Mouse (Mus musculus): ENCODE results near the gene Hist1h2bn. TPM values are rescaled to one million over a fixed set of nuclear protein-coding genes. Genes with fewer than 3 reads are reported as not detected.
A peak's percentile ranks its signal among the peaks of the same experiment; 100 is the strongest.

The Hist1h2bn gene
- polyA plus RNA-seq, 1 experiment, result 3.8 TPM

DNA sequence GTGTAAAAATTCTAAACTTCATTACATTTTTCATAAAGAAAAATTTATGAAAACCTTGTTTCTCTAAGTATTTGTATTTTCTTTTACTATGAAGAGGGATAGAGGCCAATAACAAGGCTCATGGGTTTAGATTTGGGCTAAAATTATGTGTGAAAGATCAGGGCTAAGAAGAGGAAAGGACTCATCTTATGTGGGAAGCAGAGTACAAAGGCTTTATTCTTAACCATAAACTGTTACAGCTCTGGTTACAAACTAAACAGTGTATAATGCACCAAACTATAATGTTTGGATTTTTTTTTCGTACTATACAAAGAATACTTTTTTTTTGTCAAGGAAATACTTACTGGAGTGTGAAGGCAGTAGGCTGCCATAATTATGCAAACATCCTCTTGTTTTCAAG, 1.8 kb downstream of the Hist1h2bn start:
- Histone ChIP-seq H3K79me3 (ENCODE audit: low read depth) (no peaks in the 10 kb centered on the region), H3ac (ENCODE audit: control insufficient read depth, insufficient read length, low read depth) (no peak overlapping the region), H3K79me2 (ENCODE audit: control insufficient read depth, insufficient read depth) (no peaks in the 10 kb centered on the region), H3K4me3 (ENCODE audit: insufficient read depth, poor library complexity, severe bottlenecking) (no peak overlapping the region), H3K27me3 (ENCODE audit: control insufficient read depth, insufficient read depth, insufficient read length) (no peaks in the 10 kb centered on the region), H3K36me3 (ENCODE audit: control insufficient read depth, insufficient read depth) (no peaks in the 10 kb centered on the region)
- no peak for TF ChIP-seq MYOD1 (IDR thresholded peaks at IDR 0.05; ENCODE audit: control insufficient read depth, insufficient read length, low read depth)
- no peak for TF ChIP-seq MAX (IDR thresholded peaks at IDR 0.05)
- TF ChIP-seq FOSL1 (IDR thresholded peaks at IDR 0.05; ENCODE audit: insufficient read depth, low read length, poor library complexity, severe bottlenecking), result no peak
- no peak for TF ChIP-seq CEBPB (IDR thresholded peaks at IDR 0.05; ENCODE audit: low read depth)
- TF ChIP-seq CTCF (IDR thresholded peaks at IDR 0.05; ENCODE audit: control insufficient read depth, insufficient read depth, insufficient read length), result no peak
- TF ChIP-seq MYOG (IDR thresholded peaks at IDR 0.05; ENCODE audit: control insufficient read depth, extremely low read depth, insufficient read length), result no peak
- no peak for TF ChIP-seq USF1 (IDR thresholded peaks at IDR 0.05; ENCODE audit: low read depth)

DNA sequence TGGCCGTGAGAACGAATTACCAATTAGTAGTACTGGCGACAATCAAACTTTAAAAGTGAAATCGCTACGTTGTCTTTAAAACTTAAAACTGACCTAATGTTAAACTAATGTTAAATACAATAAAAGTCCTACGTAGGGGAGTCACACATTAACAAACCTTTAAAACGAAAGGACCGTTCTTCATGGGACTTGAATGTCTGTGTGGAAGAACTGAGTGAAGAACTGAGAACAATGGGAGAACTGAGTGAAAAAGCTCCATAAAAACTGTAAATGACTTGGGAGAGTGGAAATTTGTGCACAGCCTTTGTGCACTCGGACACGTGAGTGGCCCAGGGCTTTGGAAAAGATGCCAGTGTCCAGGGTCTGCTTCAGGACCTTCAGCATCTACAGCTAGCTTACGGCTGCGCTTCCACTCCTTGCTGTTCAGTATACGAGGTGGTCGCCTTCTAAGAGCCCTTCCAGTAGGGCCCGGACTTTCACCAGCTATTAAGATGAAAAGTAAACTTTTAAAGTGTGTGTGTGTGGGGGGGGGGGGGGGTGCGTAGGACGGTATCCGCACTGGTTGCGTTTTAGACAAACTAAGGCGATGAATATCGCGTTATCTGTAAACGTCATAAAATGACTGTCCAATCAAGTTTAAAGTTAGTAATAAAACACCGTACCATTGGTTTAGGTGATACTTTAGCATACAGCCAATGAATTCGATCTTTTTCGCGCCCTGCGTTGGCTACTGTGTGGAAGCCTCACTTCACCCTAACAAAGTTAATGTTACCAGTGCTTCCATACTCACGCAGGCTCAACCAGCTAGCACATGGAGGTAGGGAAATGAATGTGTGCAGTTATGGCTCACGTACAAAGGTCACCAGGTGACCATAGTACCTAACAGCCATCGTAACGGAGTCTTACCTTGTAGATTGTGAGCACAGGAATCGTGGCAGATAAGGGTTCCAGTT, 25.2 kb downstream of the Hist1h2bn start:
- TF ChIP-seq USF1 (IDR thresholded peaks at IDR 0.05; ENCODE audit: low read depth), result peak; percentile 20
- TF ChIP-seq CTCF (IDR thresholded peaks at IDR 0.05; ENCODE audit: control insufficient read depth, insufficient read depth, insufficient read length), result no peak
- Histone ChIP-seq H3ac (ENCODE audit: control insufficient read depth, insufficient read length, low read depth) (peak overlapping the region; percentile 94), H3K4me3 (ENCODE audit: insufficient read depth, poor library complexity, severe bottlenecking) (peak overlapping the region; percentile 43), H3K79me2 (ENCODE audit: control insufficient read depth, insufficient read depth) (no peaks in the 10 kb centered on the region), H3K79me3 (ENCODE audit: low read depth) (no peaks in the 10 kb centered on the region), H3K36me3 (ENCODE audit: control insufficient read depth, insufficient read depth) (no peaks in the 10 kb centered on the region), H3K27me3 (ENCODE audit: control insufficient read depth, insufficient read depth, insufficient read length) (no peaks in the 10 kb centered on the region)

DNA sequence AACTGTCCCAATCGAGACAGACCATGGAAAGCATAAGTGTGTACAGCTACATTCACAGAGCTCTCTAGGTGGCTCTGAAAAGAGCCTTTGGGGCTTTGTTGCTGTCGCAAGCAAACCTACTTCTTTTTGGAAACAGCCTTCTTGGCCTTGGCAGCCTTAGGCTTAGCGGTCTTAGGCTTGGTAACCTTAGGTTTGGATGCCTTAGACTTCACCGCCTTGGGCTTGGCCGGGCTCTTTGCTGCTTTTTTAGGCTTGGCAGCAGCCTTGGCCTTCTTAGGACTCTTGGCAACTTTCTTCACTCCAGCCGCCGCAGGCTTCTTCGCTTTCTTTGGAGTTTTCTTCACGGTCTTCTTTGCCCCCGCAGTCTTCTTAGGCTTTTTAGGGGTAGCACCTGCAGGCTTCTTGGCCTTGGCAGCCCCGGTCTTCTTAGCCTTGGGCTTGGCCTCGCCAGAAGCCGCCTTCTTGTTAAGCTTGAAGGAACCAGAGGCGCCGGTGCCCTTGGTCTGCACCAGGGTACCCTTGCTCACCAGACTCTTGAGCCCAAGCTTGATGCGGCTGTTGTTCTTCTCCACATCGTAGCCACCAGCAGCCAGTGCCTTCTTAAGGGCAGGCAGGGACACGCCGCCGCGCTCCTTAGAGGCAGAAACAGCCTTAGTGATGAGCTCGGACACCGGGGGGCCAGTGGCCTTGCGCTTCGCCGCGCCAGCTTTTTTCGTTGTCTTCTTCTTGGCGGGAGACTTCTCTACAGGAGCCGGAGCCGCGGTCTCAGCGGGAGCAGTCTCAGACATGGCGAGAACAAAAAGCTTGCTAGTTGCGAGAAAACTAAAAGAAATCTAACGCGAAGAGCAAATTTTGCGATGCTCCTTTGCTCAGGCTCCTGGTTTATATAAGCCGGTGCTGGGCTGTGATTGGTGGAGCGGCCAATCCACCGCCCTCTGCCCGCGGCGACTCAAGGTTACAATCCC, 26.1 kb downstream of the Hist1h2bn start, which contains the start of gene Hist1h1b:
TSS of gene Hist1h1b (minus strand) at position 859 of the 965 bp plus-strand sequence.
- TF ChIP-seq FOSL1 (IDR thresholded peaks at IDR 0.05; ENCODE audit: insufficient read depth, low read length, poor library complexity, severe bottlenecking) (no peak), CEBPB (IDR thresholded peaks at IDR 0.05; ENCODE audit: low read depth) (no peak), MYOG (IDR thresholded peaks at IDR 0.05; ENCODE audit: control insufficient read depth, extremely low read depth, insufficient read length) (peak; percentile 94), USF1 (IDR thresholded peaks at IDR 0.05; ENCODE audit: low read depth) (no peak), CTCF (IDR thresholded peaks at IDR 0.05; ENCODE audit: control insufficient read depth, insufficient read depth, insufficient read length) (no peak), MYOD1 (IDR thresholded peaks at IDR 0.05; ENCODE audit: control insufficient read depth, insufficient read length, low read depth) (no peak), MAX (IDR thresholded peaks at IDR 0.05) (no peak)
- Histone ChIP-seq H3ac (ENCODE audit: control insufficient read depth, insufficient read length, low read depth) (peak within 1 kb of the TSS; percentile 94), H3K36me3 (ENCODE audit: control insufficient read depth, insufficient read depth) (no peaks in the 10 kb centered on the region), H3K79me3 (ENCODE audit: low read depth) (no peaks in the 10 kb centered on the region), H3K79me2 (ENCODE audit: control insufficient read depth, insufficient read depth) (no peaks in the 10 kb centered on the region), H3K27me3 (ENCODE audit: control insufficient read depth, insufficient read depth, insufficient read length) (no peaks in the 10 kb centered on the region), H3K4me3 (ENCODE audit: insufficient read depth, poor library complexity, severe bottlenecking) (peak within 1 kb of the TSS; percentile 43)

DNA sequence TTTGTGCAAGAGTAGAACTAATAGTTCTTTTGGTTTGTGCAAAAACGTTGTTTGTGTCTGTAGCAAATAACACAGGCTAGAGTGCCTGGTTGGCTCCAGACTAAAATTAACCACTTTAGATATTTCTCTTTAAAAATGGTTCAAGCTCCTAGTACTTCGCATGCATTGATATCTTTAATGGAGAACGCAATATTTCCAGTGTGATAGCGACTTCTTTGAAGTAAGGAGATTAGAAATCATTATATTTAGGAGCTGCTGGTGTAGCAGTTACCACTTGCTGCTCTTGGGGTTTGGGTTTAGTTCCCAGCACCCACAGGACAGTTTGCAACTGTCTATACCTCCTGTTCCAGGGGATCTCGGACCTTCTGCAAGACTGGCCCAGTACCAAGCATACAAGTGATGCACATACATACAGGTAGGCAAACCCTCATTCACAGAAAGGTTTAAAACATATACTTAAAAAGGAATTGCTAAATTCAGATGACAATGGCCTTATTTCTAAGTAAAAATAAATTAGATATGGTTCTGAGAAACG, 27.2 kb downstream of the Hist1h2bn start:
- H3K4me3 ChIP-seq (ENCODE audit: insufficient read depth, poor library complexity, severe bottlenecking), result no peak overlapping the region
- no peaks in the 10 kb centered on the region for H3K36me3 ChIP-seq (ENCODE audit: control insufficient read depth, insufficient read depth)
- no peaks in the 10 kb centered on the region for H3K79me3 ChIP-seq (ENCODE audit: low read depth)
- no peaks in the 10 kb centered on the region for H3K27me3 ChIP-seq (ENCODE audit: control insufficient read depth, insufficient read depth, insufficient read length)
- H3ac ChIP-seq (ENCODE audit: control insufficient read depth, insufficient read length, low read depth), result no peak overlapping the region
- H3K79me2 ChIP-seq (ENCODE audit: control insufficient read depth, insufficient read depth), result no peaks in the 10 kb centered on the region
- TF ChIP-seq MYOG (IDR thresholded peaks at IDR 0.05; ENCODE audit: control insufficient read depth, extremely low read depth, insufficient read length), result no peak
- TF ChIP-seq FOSL1 (IDR thresholded peaks at IDR 0.05; ENCODE audit: insufficient read depth, low read length, poor library complexity, severe bottlenecking), result no peak
- TF ChIP-seq CEBPB (IDR thresholded peaks at IDR 0.05; ENCODE audit: low read depth), result no peak
- TF ChIP-seq USF1 (IDR thresholded peaks at IDR 0.05; ENCODE audit: low read depth), result no peak
- no peak for TF ChIP-seq MYOD1 (IDR thresholded peaks at IDR 0.05; ENCODE audit: control insufficient read depth, insufficient read length, low read depth)
- no peak for TF ChIP-seq MAX (IDR thresholded peaks at IDR 0.05)
- TF ChIP-seq CTCF (IDR thresholded peaks at IDR 0.05; ENCODE audit: control insufficient read depth, insufficient read depth, insufficient read length), result no peak

DNA sequence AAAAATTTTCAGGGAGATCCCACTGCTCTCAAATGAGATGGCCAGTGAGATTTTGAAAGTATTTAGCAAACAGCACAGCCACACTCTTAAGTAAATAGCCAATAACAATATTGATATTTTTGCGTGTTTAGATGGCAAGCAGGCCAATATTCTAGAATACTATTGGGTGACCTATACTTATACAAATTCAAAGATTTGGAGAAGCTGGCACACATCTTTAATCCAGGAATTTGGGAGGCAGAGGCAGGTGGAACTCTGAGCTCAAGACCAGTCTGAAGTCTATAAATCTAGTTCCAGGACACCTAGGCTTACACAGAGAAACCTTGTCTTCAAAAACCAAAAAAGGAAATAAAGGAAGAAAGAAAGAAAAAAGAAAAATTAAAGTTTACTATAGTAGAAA, 27.7 kb downstream of the Hist1h2bn start:
- TF ChIP-seq MYOD1 (IDR thresholded peaks at IDR 0.05; ENCODE audit: control insufficient read depth, insufficient read length, low read depth), result no peak
- TF ChIP-seq MAX (IDR thresholded peaks at IDR 0.05), result no peak
- Histone ChIP-seq H3K79me3 (ENCODE audit: low read depth) (no peaks in the 10 kb centered on the region), H3ac (ENCODE audit: control insufficient read depth, insufficient read length, low read depth) (no peak overlapping the region), H3K27me3 (ENCODE audit: control insufficient read depth, insufficient read depth, insufficient read length) (no peaks in the 10 kb centered on the region), H3K79me2 (ENCODE audit: control insufficient read depth, insufficient read depth) (no peaks in the 10 kb centered on the region), H3K36me3 (ENCODE audit: control insufficient read depth, insufficient read depth) (no peaks in the 10 kb centered on the region), H3K4me3 (ENCODE audit: insufficient read depth, poor library complexity, severe bottlenecking) (no peak overlapping the region)

Data from C2C12 (cell line).